Comparison of ENCODE assay signal across 16 mouse cellular contexts in the genomic region with DNA sequence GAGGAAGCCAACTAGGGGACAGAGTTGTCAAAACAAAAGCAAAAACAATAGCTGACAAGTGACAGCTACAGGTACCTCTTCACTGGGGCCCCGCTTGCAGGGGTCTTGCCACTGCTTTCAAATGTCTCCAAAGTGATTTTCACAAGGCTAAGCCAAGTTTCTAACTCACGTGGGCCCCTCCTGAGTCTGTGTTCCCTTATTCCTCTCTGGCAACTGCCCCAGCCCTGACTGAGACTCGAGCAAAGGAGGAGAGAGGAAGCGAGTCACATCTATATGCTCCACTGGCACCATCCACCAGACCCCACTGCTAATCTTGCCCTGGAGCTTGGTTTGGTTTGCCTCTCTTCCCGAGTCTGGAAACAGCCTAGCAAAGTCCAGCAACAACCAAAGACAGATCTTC.
DNase-seq lines count a peak whose midpoint lies in the region; ATAC-seq lines count a peak whose summit lies in the region.
"Had no signal": no experiment of that assay in that cellular context is flagged by ENCODE, and none has a peak within 500 bp of the region (broad histone marks: within the 10 kb centered on the region; RNA-seq: fewer than 3 reads in every experiment).

No protein-coding gene starts in this region.

- no peaks in the 10 kb centered on the region for H3K27me3 ChIP-seq in heart, embryonic 15.5 days
- H3K27me3 ChIP-seq in midbrain, embryonic 10.5 days (ENCODE audit: low read depth, poor library complexity, severe bottlenecking): no peaks in the 10 kb centered on the region
- no peaks in the 10 kb centered on the region for H3K27me3 ChIP-seq in midbrain, embryonic 16.5 days (ENCODE audit: control insufficient read depth, insufficient read depth, low read depth, low read length)
- no peaks in the 10 kb centered on the region for H3K27me3 ChIP-seq in neural tube, embryonic 15.5 days (replicated peaks)
- H3K27me3 ChIP-seq: neural tube, embryonic 12.5 days; Patski; stomach, embryonic 15.5 days had no signal

- H3K27ac ChIP-seq in heart, embryonic 15.5 days: peak overlapping the region; percentile 29; the same call in 1 of the 2 replicates
- H3K27ac ChIP-seq in midbrain, embryonic 10.5 days (replicated peaks): 0 out of 2 replicates have a peak overlapping the region, but pooled peaks have one; percentile 39
- no peak overlapping the region for H3K27ac ChIP-seq in midbrain, embryonic 16.5 days (ENCODE audit: low read length)
- 0 out of 2 replicates have a peak overlapping the region, but pooled peaks have one; percentile 46 for H3K27ac ChIP-seq in neural tube, embryonic 15.5 days (replicated peaks)
- H3K27ac ChIP-seq: heart, embryonic 10.5 days; liver, embryonic 14.5 days; macrophage; neural tube, embryonic 12.5 days; stomach, embryonic 15.5 days had no signal

- no peak overlapping the region for H3K4me2 ChIP-seq in heart, embryonic 15.5 days
- no peak overlapping the region for H3K4me2 ChIP-seq in midbrain, embryonic 16.5 days (ENCODE audit: low read length)
- no peak overlapping the region for H3K4me2 ChIP-seq in neural tube, embryonic 15.5 days
- H3K4me2 ChIP-seq: neural tube, embryonic 12.5 days; stomach, embryonic 15.5 days had no signal

- no peaks in the 10 kb centered on the region for H3K9me3 ChIP-seq in heart, embryonic 15.5 days (replicated peaks)
- no peaks in the 10 kb centered on the region for H3K9me3 ChIP-seq in midbrain, embryonic 10.5 days (replicated peaks)
- no peaks in the 10 kb centered on the region for H3K9me3 ChIP-seq in midbrain, embryonic 16.5 days (replicated peaks; ENCODE audit: control insufficient read depth, low read length, poor library complexity, severe bottlenecking)
- H3K9me3 ChIP-seq in neural tube, embryonic 15.5 days (replicated peaks): no peaks in the 10 kb centered on the region
- H3K9me3 ChIP-seq: heart, embryonic 10.5 days; neural tube, embryonic 12.5 days; stomach, embryonic 15.5 days had no signal

- no peak overlapping the region for H3K9ac ChIP-seq in heart, embryonic 15.5 days
- H3K9ac ChIP-seq in midbrain, embryonic 16.5 days (ENCODE audit: low read depth, low read length): no peak overlapping the region
- H3K9ac ChIP-seq in neural tube, embryonic 15.5 days (replicated peaks): no peak overlapping the region
- H3K9ac ChIP-seq: liver, embryonic 14.5 days; neural tube, embryonic 12.5 days; stomach, embryonic 15.5 days had no signal

- intact Hi-C loops in heart, postnatal 10 days (cut with DNase I): no loop called here

- H3K4me3 ChIP-seq in heart, embryonic 15.5 days: no peak overlapping the region
- H3K4me3 ChIP-seq in midbrain, embryonic 10.5 days: no peak overlapping the region
- H3K4me3 ChIP-seq in midbrain, embryonic 16.5 days (ENCODE audit: low read depth, low read length): no peak overlapping the region
- H3K4me3 ChIP-seq in neural tube, embryonic 15.5 days (replicated peaks): no peak overlapping the region
- H3K4me3 ChIP-seq: heart, embryonic 10.5 days; neural tube, embryonic 12.5 days; stomach, embryonic 15.5 days had no signal

- 53% methylated on average over 5 of the region's 5 CpGs for WGBS in heart, embryonic 15.5 days
- 77% methylated on average over 5 of the region's 5 CpGs for WGBS in midbrain, embryonic 10.5 days
- 68% methylated on average over 5 of the region's 5 CpGs for WGBS in midbrain, embryonic 16.5 days
- WGBS in neural tube, embryonic 15.5 days: 78% methylated on average over 5 of the region's 5 CpGs

- H3K4me1 ChIP-seq in heart, embryonic 15.5 days (replicated peaks): peaks cover 55% of the 10 kb centered on the region
- H3K4me1 ChIP-seq in midbrain, embryonic 10.5 days: peaks cover 71% of the 10 kb centered on the region
- H3K4me1 ChIP-seq in midbrain, embryonic 16.5 days (ENCODE audit: control insufficient read depth, insufficient read depth, low read length): peaks cover 15% of the 10 kb centered on the region
- H3K4me1 ChIP-seq in neural tube, embryonic 15.5 days: peaks cover 54% of the 10 kb centered on the region

- H3K36me3 ChIP-seq in heart, embryonic 15.5 days: no peaks in the 10 kb centered on the region
- peaks cover 17% of the 10 kb centered on the region for H3K36me3 ChIP-seq in midbrain, embryonic 10.5 days
- H3K36me3 ChIP-seq in midbrain, embryonic 16.5 days (ENCODE audit: control insufficient read depth, insufficient read depth, low read length): no peaks in the 10 kb centered on the region
- H3K36me3 ChIP-seq in neural tube, embryonic 15.5 days: no peaks in the 10 kb centered on the region
- H3K36me3 ChIP-seq: heart, embryonic 10.5 days; neural tube, embryonic 12.5 days; stomach, embryonic 15.5 days had no signal

- peak; percentile 42 for DNase-seq in cerebellum, adult 11-12 months
- DNase-seq in cerebellum, adult 18-20 months: no peak
- no peak for DNase-seq in heart, postnatal 10 days
- no peak for DNase-seq in midbrain, embryonic 10.5 days (ENCODE audit: low spot score)
- DNase-seq in liver: no peak
- DNase-seq: kidney, adult 2 months; kidney, postnatal 36 days had no signal

- no peak for ATAC-seq in heart, embryonic 15.5 days (replicated peaks; ENCODE audit: insufficient number of reproducible peaks, insufficient read depth, low FRiP score, low read depth)
- no peak for ATAC-seq in midbrain, embryonic 16.5 days
- no peak for ATAC-seq in neural tube, embryonic 15.5 days (ENCODE audit: low FRiP score)
- ATAC-seq: Patski had no signal
